Mouse (Mus musculus): ENCODE measurements at regions not wholly inside any gene's neighbourhood (a gene's known extent, or its start where the extent isn't known, plus 50 kb on each side); places are given as distances from the start of the nearest gene placed in this dataset.
A peak's percentile ranks its signal among the peaks of the same experiment; 100 is the strongest.

DNA sequence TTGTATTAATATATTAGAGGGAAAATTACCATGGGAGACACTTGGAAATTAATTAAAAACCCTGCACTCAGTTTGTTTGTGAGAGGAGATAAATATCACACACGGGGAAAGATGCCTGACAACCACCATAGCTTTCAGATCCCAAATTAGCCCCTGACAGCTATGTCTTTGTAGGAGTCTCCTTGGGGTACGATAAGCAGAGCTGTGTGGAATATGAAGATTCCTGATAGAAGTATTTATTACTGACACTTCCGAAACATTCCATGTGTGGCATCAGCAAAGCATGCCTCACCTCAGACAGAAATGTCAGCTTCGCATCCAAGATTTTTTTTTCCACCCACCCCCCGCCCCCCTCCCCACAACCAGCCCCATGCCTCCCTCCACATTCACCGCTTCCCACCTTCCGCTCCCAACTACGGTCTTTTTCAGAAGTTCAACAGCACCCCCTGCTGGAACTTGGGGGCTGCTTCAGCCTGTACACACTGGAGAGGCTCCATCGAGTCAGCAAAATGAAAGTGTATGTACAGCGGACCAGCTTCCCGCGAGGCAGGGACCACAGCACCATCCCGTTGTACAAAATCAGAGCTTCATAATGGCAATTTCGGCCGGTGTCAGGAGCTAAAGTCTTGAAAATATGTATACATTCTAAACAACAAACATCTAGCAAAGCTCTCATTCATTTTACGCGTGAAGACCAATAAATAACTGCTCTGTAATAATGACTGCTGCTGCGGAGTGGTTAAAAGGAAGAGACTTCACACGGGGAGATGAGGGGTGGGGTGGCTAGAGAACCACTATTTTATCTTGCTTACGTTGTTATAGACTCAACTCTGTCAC lies 66.7 kb downstream of the Rwdd3 start:
- peak; percentile 79 for DNase-seq

DNA sequence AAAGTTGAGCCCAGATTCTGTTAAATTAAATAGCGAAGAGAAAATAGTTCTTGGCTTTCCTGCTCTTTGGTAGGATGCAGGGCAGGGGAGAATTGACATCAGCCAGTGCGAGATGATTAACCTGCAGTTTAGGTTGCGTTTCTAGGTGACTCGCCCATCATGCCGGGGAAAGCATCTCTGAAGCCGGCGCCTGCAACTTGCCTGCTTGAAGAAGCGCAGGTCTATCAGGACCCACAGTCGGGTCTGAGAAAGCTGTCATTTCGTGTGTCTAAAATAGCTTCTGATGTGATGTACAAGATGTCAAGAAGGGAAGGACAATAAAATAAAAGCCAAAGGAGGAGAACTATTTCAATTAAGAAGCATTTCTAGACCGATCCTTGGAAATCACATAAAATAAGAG lies 68.6 kb downstream of the Rwdd3 start:
- DNase-seq, result no peak

DNA sequence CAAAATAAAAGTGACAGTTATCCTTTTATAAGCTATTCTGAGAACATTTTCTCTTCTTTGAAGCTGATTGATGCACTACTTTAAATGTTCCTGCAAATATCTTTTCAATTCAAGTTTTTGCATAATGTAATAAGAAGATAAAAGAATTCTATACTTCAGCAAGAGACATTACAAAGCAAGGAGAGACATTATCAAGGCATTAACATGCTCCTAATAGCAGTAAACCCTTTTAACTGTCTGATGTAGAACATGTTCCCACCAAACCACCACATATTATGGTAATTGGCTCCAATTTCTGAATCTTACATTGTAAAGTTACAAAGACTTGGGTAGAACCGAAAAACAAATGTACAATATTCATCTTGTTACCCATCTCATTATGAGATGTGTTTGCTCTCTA lies 69.4 kb downstream of the Rwdd3 start:
- no peak for DNase-seq

DNA sequence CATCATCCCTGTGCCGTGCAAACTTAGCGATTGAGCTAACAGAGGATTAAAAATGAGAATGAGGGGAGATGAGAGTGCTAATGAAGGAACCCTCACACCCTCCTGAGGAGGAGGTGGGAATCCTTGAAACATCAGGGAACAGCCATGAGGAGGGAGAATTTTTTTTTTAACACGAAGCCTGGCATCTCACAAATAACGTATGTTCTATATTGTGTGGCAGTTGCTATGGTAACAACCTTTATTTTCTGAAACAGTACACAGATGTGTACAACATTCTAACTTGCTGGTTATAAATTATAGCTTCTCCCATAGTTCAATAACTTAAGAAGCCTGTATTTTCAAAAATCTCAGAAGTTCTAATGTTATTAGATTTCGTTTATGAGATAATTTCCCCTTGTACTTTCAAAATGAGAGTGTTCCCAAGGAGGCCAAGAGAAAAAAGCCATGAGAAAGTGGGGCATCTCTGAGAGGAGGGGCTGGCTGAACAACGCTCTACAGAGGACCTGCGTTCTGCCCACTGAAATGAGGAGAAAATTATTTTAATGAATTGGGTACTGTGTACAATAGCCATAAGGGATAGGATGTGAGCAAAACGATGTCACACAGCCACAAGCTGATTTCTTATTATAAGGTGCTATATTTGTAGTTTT lies 71.2 kb downstream of the Rwdd3 start:
- no peak for DNase-seq

DNA sequence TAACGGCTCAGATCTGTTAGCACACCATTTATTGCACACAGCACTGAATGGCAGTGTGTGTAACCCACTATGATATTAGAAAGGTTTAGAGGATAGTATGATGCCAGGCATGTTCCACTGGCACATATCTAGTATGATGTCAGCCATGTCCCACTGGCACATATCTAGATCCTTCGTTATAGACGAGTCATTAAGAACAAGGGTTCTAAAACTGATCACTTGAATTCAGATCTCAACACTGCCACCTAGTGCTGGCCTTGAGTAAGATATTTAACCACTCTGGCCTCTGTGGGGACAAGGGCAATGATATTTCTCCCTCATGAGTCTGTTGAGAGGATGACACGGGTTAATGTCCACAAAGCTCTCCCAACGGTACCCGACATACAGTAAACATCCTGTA lies 78.0 kb downstream of the Rwdd3 start:
- DNase-seq, result no peak

DNA sequence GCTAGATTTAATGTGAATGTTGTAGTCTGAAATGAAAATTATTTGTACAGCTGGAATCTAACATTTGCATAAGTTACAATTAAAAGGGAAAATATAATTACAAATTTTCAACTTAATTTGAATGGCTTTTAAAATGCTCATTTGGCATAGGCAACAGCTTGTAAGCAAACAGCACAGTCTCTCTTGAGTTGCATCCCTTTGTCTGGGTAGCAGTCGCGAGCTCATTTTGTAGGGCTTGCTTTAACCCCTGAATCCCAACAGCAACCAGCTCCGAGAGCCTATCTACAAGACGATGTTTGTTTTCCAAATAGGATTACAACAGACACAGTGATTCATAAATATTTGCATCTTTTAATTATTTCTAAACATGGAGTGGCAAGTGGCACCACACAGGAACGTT lies 82.8 kb downstream of the Rwdd3 start:
- DNase-seq, result no peak

DNA sequence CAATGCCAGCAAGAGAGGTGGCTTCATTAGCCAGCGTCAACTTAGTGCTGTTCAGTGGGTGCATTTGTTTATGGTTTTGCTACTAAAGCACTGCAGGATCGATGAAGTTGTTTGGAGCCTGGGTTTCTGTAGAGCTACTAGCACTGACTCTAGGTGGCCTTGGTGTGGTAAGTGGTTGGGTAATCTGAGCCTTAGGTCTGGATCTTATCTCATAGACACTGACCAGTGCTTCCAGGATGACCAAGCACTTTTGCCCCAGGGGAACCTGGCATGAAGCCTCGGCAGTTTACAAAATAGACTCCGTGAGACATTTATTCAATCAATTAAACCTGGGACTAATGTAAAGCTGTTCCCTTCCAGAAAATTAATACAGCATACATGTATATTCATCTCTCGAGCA lies 102.8 kb downstream of the Rwdd3 start:
- DNase-seq, result no peak

DNA sequence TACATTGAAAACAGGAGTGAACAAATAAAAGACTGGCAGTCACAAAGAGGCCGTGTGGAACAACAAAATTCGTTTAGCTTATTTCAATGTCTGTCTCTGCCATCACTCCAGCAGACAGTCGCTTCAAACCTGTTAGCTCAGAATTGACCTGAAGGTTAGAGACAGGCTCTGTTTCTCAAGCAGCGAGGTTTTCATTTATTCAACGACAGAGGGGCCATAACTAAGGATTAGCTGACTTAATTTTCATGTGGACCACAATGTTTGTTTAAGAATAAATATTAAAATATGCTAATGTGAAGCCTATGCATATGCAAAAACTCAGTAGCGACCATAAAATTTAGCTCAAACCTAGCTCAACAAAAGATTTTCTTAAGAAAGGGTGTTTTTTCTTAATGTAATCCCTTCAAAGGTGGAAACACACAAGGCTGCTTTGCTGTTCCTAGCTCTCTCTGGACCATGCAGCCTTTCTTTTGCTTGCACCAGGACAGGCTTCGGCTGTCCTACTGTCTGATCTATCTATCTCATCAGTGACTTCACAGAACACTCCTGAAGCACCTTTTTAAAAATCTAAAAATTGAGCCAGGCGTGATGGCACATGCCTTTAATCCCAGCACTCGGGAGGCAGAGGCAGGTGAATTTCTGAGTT lies 135.5 kb downstream of the Rwdd3 start:
- DNase-seq, result no peak

DNA sequence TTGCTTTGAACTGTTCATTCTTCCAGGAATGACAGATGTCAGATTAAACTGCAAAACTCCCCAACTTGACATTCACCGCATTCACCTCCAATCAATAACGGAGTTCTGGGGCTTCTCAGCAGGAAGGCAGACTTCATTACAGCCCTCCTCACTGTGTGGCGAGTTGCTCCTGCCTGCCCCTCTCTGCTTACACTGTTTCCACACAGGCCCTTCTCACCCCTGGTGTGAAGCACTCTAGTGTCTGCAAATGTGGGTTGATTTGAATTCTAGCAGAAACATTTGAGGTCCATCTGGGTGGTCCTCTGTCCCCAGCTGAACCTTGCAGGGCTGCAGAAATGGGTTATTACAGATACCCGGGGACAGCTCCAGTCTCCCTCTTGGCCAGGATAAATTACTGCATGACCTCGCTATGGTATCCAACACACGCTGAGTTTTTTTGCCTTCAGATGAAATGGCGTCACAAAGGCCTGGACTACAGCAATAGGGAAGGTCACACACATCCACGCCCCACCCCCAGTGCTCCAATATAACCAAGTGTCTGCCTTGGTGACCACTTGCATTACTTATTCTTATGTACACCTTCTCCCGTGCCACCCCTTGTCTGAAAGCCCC lies 145.8 kb downstream of the Rwdd3 start:
- DNase-seq, result no peak

DNA sequence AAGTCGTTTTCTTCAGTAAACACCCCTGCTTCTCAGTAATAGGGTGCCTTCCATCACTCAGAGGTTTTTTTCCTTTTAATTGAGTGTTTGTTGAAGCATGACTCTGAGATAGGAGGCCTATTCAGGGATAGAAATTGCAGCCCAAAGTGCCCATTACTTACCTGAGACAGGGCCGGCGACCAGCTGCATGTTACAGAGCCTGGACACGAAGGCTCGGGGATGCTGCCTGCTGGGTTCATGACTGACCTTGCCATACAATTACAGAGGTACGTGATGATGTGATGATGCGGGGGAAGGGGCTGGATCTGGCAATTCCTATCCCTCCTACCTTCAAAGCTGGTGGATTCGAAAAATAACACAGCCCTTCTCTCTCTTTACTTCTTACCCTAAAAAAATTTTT lies 146.7 kb downstream of the Rwdd3 start:
- DNase-seq, result no peak

DNA sequence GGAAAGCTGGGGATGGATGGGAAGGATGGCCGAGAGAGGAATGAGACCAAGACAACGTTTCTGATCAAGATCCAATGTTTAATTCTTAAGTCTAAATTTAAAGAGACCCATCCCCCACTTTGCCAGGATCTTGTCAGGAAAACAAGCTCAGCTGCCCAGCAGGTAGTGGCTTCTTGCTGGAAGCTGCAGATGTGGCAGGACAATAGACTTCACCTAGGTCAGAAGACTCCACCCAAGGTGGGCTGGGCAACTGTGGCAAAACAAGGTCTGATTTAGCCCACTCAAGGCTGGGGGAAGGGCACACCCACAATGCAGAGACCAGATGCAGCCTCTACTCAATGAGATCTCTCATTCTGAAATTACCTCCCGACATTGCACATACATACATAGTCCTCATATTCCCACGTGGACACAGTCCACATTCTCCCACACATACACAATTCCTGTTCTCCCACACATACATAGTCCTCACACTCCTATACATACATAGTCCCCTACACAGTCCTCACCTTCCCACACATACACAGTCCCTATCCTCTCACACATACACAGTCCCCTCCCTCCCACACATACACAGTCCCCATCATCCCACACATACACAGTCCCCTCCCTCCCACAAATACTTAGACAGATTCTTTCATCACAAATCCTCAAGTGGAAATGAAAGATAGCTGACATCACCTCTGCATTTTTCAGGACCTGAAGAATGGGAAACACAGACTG lies 150.2 kb downstream of the Rwdd3 start:
- no peak for DNase-seq

DNA sequence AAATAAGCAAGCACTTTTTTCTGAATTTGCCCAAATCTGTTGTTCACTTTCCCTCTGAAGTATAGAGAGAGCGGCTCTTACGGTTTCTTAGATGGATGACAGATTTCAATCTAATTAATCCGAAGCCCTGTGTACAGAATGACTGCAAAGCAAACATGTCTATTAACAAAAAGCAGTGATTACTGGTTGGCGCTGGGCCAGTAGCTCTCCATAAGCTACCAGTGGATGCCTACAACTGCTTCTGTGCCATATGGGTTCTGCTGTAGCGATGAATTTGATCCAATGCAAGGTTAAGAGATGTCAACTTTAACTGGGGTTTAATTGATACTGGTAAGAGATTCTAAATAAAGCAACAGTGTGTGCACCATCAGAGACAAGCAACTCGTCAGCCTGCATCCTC lies 162.3 kb downstream of the Rwdd3 start:
- peak; percentile 17 for DNase-seq

DNA sequence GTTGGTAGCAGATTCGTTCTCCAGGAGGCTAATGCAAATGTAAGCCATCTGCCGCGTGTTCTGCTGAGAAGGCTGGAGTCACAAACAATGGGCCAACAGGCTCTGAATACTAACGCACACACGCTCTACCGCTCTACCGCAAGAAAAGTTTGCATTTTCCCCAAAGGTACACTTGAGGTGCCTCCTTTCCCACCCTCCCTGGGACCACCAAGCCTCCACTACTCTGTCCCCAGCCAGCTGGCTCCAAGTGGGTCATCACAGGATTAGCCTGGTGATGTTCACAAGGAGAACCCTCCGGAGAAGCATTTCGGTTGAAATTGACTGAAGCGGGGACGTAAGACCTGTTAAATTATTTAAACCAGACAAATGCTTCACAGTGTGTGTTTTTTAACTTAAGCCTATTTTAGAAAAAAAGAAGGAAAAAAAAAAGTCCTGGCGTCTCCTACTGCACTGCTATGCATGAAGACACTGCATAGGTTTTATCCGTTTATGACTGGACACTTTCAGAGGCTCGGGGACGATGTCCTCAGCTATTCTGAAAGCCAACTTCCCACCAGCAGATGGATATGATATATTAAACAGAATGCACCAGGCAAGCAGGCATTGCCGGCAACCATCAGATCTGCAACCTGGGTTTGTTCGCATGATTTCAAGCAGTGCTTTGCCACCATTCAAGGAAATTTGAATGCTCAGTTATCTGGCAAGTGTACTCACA lies 187.8 kb downstream of the Rwdd3 start:
- DNase-seq, result peak; percentile 82

DNA sequence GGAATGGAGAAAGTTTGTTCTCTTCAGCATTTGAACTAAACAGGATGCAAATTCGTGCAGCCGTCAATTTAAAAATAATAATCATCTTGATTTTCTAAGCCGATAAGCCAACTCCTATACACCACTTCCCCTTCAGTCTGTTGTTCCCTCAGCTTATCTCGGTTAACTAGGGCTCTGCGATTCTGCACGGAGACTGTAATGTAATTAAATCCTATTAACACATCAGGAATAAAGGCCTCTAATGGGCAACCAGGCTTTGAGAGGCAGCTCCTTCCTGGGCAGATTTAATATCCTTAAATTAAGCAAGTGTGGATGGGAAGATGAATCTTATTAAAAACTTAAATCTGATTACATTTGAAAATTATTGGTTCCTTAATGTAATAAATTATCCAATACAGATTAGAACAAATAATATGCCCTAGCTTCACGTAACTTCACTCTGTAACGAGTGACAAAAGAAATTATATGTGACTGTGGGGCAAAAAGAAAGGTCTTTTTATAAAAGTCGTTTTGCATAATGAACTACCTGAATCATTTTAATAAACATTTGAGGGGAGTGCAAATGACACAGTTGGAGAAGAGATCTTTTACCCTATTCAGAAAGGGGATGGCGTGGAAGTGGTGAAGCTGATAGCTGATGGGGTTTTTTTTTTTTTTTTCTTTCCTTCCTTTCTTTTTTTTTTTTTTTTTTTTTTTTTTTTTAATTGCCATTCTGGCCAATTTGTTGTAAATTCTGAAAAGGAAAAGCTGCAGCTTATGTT lies 188.5 kb downstream of the Rwdd3 start:
- no peak for DNase-seq

DNA sequence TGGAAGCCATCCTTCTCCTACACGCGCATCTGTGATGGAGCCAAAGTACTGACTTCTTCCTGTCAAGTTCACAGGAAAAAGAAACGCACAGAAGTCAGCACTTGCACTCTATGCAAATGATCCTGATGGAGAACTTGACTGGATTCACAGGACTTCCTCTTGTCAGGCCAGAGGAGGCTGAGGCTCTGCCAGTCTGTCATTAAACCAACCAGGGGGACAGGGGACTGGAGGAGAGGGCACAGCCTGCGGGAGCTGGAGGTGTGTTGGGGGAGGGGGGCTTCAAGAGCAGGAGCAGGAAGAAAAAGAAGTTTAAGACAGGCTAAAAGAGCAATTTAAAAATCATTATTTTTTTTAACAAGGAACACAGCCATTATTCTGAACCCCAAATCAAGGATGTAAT lies 189.3 kb downstream of the Rwdd3 start:
- DNase-seq, result no peak

DNA sequence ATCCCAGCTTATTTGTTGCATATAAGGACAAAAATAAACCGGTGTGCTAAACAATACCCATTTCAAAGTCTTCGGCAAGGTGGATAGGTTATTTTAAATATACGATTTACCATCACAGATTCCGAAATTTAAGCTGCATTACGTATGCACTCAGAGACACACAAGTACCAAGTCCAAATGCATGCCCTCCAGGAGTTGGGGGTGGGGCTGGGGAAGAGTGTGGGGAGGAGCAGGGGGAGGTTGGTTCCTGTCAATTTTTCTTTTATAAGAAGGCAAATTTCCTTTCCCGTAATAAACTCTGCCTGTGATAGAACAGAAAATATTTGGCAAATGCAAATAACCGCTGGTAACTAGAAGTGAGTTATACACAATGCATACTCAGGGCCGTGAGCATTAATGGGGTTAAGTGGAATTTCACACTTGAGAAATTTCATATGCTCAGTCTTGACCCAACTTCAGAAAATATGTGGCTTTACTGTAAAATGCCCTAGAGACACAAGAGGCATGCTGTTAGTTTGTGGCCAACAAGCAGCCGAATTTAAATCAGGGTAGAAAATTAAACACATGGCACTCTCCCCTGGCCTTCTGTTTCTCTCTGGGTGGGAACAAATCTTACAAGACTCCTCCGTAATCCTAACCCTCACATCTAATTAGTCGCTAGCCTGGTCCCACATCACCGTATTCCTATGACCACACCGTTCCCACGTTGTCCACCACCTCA lies 200.6 kb downstream of the Rwdd3 start:
- peak; percentile 3 for DNase-seq

DNA sequence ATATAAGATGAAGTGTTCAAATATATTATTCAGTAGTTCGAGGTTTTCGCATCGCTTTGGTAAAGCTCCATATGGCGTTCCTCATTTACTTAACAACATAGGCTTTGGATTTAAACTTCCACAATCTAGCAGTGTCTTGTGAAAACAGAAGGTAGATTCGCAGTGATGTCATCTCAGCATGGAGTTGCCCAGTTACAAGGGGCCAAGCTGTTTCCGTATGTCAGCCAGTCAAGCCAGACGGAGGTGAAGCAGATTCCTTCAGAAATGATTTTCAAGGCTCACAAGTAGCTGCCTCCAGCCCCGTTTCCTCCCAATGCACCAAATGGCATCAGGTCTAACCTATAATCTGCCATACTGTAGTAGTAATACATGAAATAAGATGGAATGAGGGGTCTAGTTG lies 224.6 kb downstream of the Rwdd3 start:
- DNase-seq, result no peak

DNA sequence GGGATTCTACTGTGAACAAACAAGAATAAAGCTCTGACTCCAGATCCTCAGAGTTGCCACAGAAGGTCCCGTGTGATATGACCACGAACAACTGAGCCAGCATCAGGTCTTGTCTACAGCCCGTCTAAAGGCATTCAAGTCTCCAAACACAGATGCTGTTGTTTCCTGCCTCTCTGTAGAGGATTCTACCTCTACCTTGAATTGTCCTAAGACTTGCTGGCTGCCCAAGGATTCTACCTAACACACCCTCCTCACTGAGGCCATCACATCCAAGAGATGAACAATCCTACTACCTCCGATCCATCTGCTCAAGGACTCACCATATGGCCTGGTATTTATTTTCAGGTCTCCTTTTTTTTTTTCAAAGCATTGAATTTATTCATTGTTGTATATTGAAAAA lies 237.1 kb downstream of the Rwdd3 start:
- no peak for DNase-seq

DNA sequence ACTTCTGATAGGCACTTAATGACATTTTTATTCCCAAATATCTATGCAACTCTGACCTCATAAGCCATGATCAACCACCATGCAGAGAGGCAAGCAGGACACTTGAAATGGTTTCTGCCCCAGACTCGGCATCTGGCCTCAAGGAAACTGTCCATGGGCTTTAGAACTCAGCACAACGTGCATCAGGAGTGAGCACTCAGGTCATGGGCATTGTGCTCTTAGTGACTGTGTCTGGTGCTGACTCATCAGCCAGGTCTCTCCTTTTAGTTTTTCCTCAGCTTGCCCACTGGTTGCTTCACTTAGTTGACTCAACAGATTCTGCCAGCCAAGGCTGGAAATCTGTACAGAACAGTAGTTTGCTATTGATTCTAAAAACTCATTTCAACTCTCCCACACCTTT lies 251.1 kb downstream of the Rwdd3 start:
- DNase-seq, result no peak

DNA sequence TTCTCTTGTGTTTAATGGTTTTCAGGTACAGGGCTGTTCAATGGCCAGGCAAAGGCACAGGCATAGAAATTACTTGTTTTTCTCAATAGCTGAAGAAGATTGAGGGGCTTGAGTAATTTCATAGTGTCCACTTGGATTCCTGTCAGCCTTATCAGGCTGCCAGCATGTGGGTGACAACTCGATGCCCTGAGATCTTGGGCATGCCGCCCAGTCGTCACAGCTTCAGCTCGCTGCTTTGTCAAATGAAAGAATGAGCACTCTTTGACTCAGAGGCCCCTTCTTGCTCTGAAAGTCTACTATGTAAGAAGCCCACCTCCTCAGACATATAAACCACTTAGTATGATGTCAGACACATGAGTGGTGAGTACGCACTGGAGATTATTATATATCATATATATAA lies 272.6 kb downstream of the Rwdd3 start:
- no peak for DNase-seq

DNA sequence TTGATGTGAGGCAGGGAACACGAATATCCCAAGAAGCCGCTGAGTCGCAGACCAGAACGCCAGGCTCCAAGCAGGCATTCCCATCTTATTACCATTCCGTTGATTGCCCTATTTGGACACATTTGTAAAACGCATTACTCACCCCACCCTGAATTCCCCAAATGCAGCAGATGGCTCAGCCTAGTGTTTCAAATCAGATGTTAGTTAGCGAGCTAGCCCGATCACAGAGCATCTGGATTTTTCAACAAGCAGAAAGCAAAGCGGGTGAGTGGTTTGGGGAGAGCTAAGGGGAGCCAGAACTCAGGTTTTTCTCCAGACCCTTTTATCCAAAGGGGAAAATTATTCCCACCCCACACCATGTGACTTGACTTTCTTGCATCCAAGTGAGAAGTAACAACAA lies 273.2 kb downstream of the Rwdd3 start:
- peak; percentile 70 for DNase-seq
